Mouse (Mus musculus) cerebellum, postnatal 25 days (tissue): ENCODE measurements around the gene Gga3.

Source experiments
- DNase-seq, 2 experiments: peaks; one replicate each; pipeline ENCODE4 v3.0.0; 2021; ENCODE audit warnings: mixed read lengths in 2 of 2

Gene Gga3

GRCm38 (mm10) chr11:115612059-115612409, 8.2 kb upstream of the Gga3 start:
- peak; percentile 79 to 87 for DNase-seq

GRCm38 (mm10) chr11:115611173-115611572, 7.3 kb upstream of the Gga3 start:
- DNase-seq = no peak

GRCm38 (mm10) chr11:115609576-115609975, 5.7 kb upstream of the Gga3 start:
- DNase-seq = no peak

- peak in 1 of 2 experiments; percentile 37 for DNase-seq
Observed at GRCm38 (mm10) chr11:115608421-115609399, 4.9 kb upstream of the Gga3 start.

- no peak for DNase-seq
Observed at GRCm38 (mm10) chr11:115606733-115607132, 2.9 kb upstream of the Gga3 start.

- DNase-seq = no peak
Observed at GRCm38 (mm10) chr11:115604304-115604696, 449 bp upstream of the Gga3 start.

GRCm38 (mm10) chr11:115603128-115603475, 749 bp downstream of the Gga3 start:
- DNase-seq = no peak

GRCm38 (mm10) chr11:115601174-115601573, 2.7 kb downstream of the Gga3 start:
- no peak for DNase-seq

- no peak for DNase-seq
Observed at GRCm38 (mm10) chr11:115600743-115601142, 3.1 kb downstream of the Gga3 start.

- no peak for DNase-seq
Observed at GRCm38 (mm10) chr11:115599722-115600121, 4.1 kb downstream of the Gga3 start.

GRCm38 (mm10) chr11:115598309-115598708, 5.5 kb downstream of the Gga3 start:
- DNase-seq = no peak

GRCm38 (mm10) chr11:115595209-115595608, 8.6 kb downstream of the Gga3 start:
- DNase-seq = no peak

- no peak for DNase-seq
Observed at GRCm38 (mm10) chr11:115590526-115591075, 13.2 kb downstream of the Gga3 start.

- no peak for DNase-seq
Observed at GRCm38 (mm10) chr11:115587984-115588383, 15.9 kb downstream of the Gga3 start.

- no peak for DNase-seq
Observed at GRCm38 (mm10) chr11:115586403-115586802, 17.4 kb downstream of the Gga3 start.

GRCm38 (mm10) chr11:115585573-115586100, 18.2 kb downstream of the Gga3 start:
- DNase-seq = no peak

GRCm38 (mm10) chr11:115584376-115585073, 19.3 kb downstream of the Gga3 start:
- DNase-seq = no peak

GRCm38 (mm10) chr11:115582913-115583606, 20.8 kb downstream of the Gga3 start:
- DNase-seq = no peak

- no peak for DNase-seq
Observed at GRCm38 (mm10) chr11:115579080-115579479, 24.8 kb downstream of the Gga3 start.

GRCm38 (mm10) chr11:115564961-115565360, 38.9 kb downstream of the Gga3 start:
- DNase-seq = no peak

GRCm38 (mm10) chr11:115564064-115564809, 39.6 kb downstream of the Gga3 start, which contains the start of gene Nup85:
Nup85 (plus strand) TSS chr11:115564434.
- DNase-seq = peak; percentile 98 to 99

GRCm38 (mm10) chr11:115563406-115563805, 40.4 kb downstream of the Gga3 start:
- DNase-seq = no peak
